Comparison of ENCODE assay signal across 8 mouse cellular contexts in genomic region chr11:120673594-120674122, GRCm38 (mm10). TPM values are rescaled to one million over a fixed set of nuclear protein-coding genes. Genes with fewer than 3 reads are reported as not detected.
DNase-seq lines count a peak whose midpoint lies in the region; ATAC-seq and TF ChIP-seq lines count a peak whose summit lies in the region.

No protein-coding gene starts in this region.

- no peak for DNase-seq in kidney, adult 2 months
- DNase-seq in kidney, adult 18-20 months, result no peak
- DNase-seq in R1 (ENCODE audit: low read depth, low spot score) (peak; percentile 45), adipocyte (ENCODE audit: low spot score) (no peak)
- no peak for DNase-seq in hindbrain, embryonic 11.5 days (ENCODE audit: low spot score)
- no peak for DNase-seq in thymus, postnatal 14 days
- DNase-seq in layer of hippocampus, adult 8-10 months (ENCODE audit: low spot score in 2 of 2), result no peak

- no peak; the same call in 1 of the 2 replicates for ATAC-seq in hindbrain, embryonic 11.5 days (ENCODE audit: low FRiP score)
- ATAC-seq in midbrain, embryonic 12.5 days (ENCODE audit: low FRiP score, low read depth), result peak; percentile 39

- H3K27ac ChIP-seq in kidney, adult 2 months (ENCODE audit: insufficient read depth, low read depth, low read length), result peak overlapping the region; percentile 90
- H3K27ac ChIP-seq in hindbrain, embryonic 11.5 days (ENCODE audit: low read depth, low read length), result peak overlapping the region; percentile 85
- peak overlapping the region; percentile 88 for H3K27ac ChIP-seq in midbrain, embryonic 12.5 days (replicated peaks)

- peak overlapping the region; percentile 67 for H3K9ac ChIP-seq in hindbrain, embryonic 11.5 days (ENCODE audit: low read depth, low read length)
- H3K9ac ChIP-seq in midbrain, embryonic 12.5 days (replicated peaks), result peak overlapping the region; percentile 78

- peaks cover 6% of the 10 kb centered on the region for H3K4me1 ChIP-seq in kidney, adult 2 months (ENCODE audit: control insufficient read depth, insufficient read depth, low read length)
- peaks cover 4% of the 10 kb centered on the region; the same call in 1 of the 2 replicates for H3K4me1 ChIP-seq in hindbrain, embryonic 11.5 days (replicated peaks; ENCODE audit: control insufficient read depth, insufficient read depth, low read length)
- H3K4me1 ChIP-seq in midbrain, embryonic 12.5 days, result peaks cover 13% of the 10 kb centered on the region

- no peaks in the 10 kb centered on the region for H3K27me3 ChIP-seq in kidney, adult 2 months (replicated peaks; ENCODE audit: control insufficient read depth, insufficient read depth, low read length)
- H3K27me3 ChIP-seq in hindbrain, embryonic 11.5 days (ENCODE audit: control insufficient read depth, insufficient read depth, low read length), result no peaks in the 10 kb centered on the region
- no peaks in the 10 kb centered on the region for H3K27me3 ChIP-seq in midbrain, embryonic 12.5 days

- TF ChIP-seq CTCF in kidney, adult 2 months (conservative IDR thresholded peaks at IDR 0.05; ENCODE audit: insufficient read depth, insufficient read length, low read depth, low read length), result no peak

- no peaks in the 10 kb centered on the region for H3K9me3 ChIP-seq in hindbrain, embryonic 11.5 days (ENCODE audit: control insufficient read depth, low read length)
- H3K9me3 ChIP-seq in midbrain, embryonic 12.5 days, result no peaks in the 10 kb centered on the region

- 25% methylated on average over 12 of the region's 12 CpGs for WGBS in kidney, adult 2 months
- WGBS in hindbrain, embryonic 11.5 days, result 41% methylated on average over 12 of the region's 12 CpGs
- WGBS in midbrain, embryonic 12.5 days, result 38% methylated on average over 12 of the region's 12 CpGs

- no peak for TF ChIP-seq POLR2A in kidney, adult 2 months (IDR thresholded peaks at IDR 0.05; ENCODE audit: low read depth, low read length)

- H3K36me3 ChIP-seq in kidney, adult 2 months (ENCODE audit: control insufficient read depth, insufficient read depth, low read length), result peaks cover 2% of the 10 kb centered on the region; the same call in 1 of the 2 replicates
- peaks cover 4% of the 10 kb centered on the region; the same call in 1 of the 2 replicates for H3K36me3 ChIP-seq in hindbrain, embryonic 11.5 days (ENCODE audit: control insufficient read depth, insufficient read depth, low read length)
- peaks cover 18% of the 10 kb centered on the region for H3K36me3 ChIP-seq in midbrain, embryonic 12.5 days

- peak overlapping the region; percentile 75 for H3K4me3 ChIP-seq in kidney, adult 2 months (ENCODE audit: insufficient read depth, low read depth, low read length)
- H3K4me3 ChIP-seq in hindbrain, embryonic 11.5 days (ENCODE audit: low read depth, low read length), result peak overlapping the region; percentile 75
- peak overlapping the region; percentile 69 for H3K4me3 ChIP-seq in midbrain, embryonic 12.5 days

- H3K4me2 ChIP-seq in hindbrain, embryonic 11.5 days (replicated peaks; ENCODE audit: low read depth, low read length), result peak overlapping the region; percentile 77
- peak overlapping the region; percentile 76 for H3K4me2 ChIP-seq in midbrain, embryonic 12.5 days (replicated peaks)

RNA-seq across cellular contexts. Expression of gene Aspscr1, which starts 0.9 kb away (rescaled TPM):
- 105 and 106 TPM in 2 replicates for polyA plus RNA-seq in kidney, adult 2 months (2012; rRNA removed)
- 117 and 122 TPM in 2 replicates for polyA plus RNA-seq in hindbrain, embryonic 11.5 days (2014; fragmentation: Nextera tagmentation; extraction: Ambion mirVana)
- polyA plus RNA-seq in midbrain, embryonic 12.5 days (2016; fragmentation: Nextera tagmentation; extraction: Ambion mirVana), result 149 and 154 TPM in 2 replicates
- 10 to 100 TPM; 53.0 to 61.0 (median 55.6) TPM for total RNA-seq in layer of hippocampus, adult 8-10 months (2022)

RNA-seq across cellular contexts. Expression of gene Notum, which starts 12.7 kb away (rescaled TPM):
- 25.5 and 26.1 TPM in 2 replicates for polyA plus RNA-seq in kidney, adult 2 months (2012; rRNA removed)
- polyA plus RNA-seq in hindbrain, embryonic 11.5 days (2014; fragmentation: Nextera tagmentation; extraction: Ambion mirVana), result 1.7 and 2.1 TPM in 2 replicates
- 0.58 and 0.87 TPM in 2 replicates for polyA plus RNA-seq in midbrain, embryonic 12.5 days (2016; fragmentation: Nextera tagmentation; extraction: Ambion mirVana)
- total RNA-seq in layer of hippocampus, adult 8-10 months (2022), result 1 to 10 TPM; 1.5 to 5.4 (median 5.2) TPM

RNA-seq across cellular contexts. Expression of gene Myadml2, which starts 25.7 kb away (rescaled TPM):
- polyA plus RNA-seq in kidney, adult 2 months (2012; rRNA removed), result 0.27 and 1.0 TPM in 2 replicates
- 0.19 and 0.49 TPM in 2 replicates for polyA plus RNA-seq in hindbrain, embryonic 11.5 days (2014; fragmentation: Nextera tagmentation; extraction: Ambion mirVana)
- 0.99 TPM in 1 of 2 replicates, not detected in the other for polyA plus RNA-seq in midbrain, embryonic 12.5 days (2016; fragmentation: Nextera tagmentation; extraction: Ambion mirVana)
- total RNA-seq in layer of hippocampus, adult 8-10 months (2022), result 1 to 10 TPM; 3.6 to 8.2 (median 6.0) TPM

RNA-seq across cellular contexts. Expression of gene Pycr1, which starts 30.1 kb away (rescaled TPM):
- 1.0 and 1.5 TPM in 2 replicates for polyA plus RNA-seq in kidney, adult 2 months (2012; rRNA removed)
- polyA plus RNA-seq in hindbrain, embryonic 11.5 days (2014; fragmentation: Nextera tagmentation; extraction: Ambion mirVana), result 28.2 and 30.2 TPM in 2 replicates
- polyA plus RNA-seq in midbrain, embryonic 12.5 days (2016; fragmentation: Nextera tagmentation; extraction: Ambion mirVana), result 31.6 and 34.1 TPM in 2 replicates
- total RNA-seq in layer of hippocampus, adult 8-10 months (2022), result 1 to 10 TPM; 1.1 to 1.6 (median 1.3) TPM

RNA-seq across cellular contexts. Expression of gene Cenpx, which starts 39.9 kb away (rescaled TPM):
- polyA plus RNA-seq in kidney, adult 2 months (2012; rRNA removed), result 157 and 166 TPM in 2 replicates
- polyA plus RNA-seq in hindbrain, embryonic 11.5 days (2014; fragmentation: Nextera tagmentation; extraction: Ambion mirVana), result 115 and 121 TPM in 2 replicates
- polyA plus RNA-seq in midbrain, embryonic 12.5 days (2016; fragmentation: Nextera tagmentation; extraction: Ambion mirVana), result 120 and 121 TPM in 2 replicates
- total RNA-seq in layer of hippocampus, adult 8-10 months (2022), result 10 to 100 TPM; 12.9 to 22.1 (median 17.2) TPM
